Mouse (Mus musculus) adrenal gland, postnatal 25 days (tissue): ENCODE measurements around the gene Gm38655. TPM values are rescaled to one million over a fixed set of nuclear protein-coding genes. Genes with fewer than 3 reads are reported as not detected.
"Not testable (repeated sequence)": the region's sequence is repeated elsewhere in the genome, so short reads cannot be mapped to it uniquely, and the experiment has no call there.

Source experiments
- DNase-seq: peaks from one replicate; pipeline ENCODE4 v3.0.0; 2021; ENCODE audit warnings: mixed read lengths
- total RNA-seq: library from RNA; stranded (reverse); gene quantifications from 2 replicates; pipeline ENCODE4 v1.2.3, GENCODE M21; 2021

Gm38655 gene
- total RNA-seq, 1 experiment from 2014 or later, result 0.49 TPM

DNA sequence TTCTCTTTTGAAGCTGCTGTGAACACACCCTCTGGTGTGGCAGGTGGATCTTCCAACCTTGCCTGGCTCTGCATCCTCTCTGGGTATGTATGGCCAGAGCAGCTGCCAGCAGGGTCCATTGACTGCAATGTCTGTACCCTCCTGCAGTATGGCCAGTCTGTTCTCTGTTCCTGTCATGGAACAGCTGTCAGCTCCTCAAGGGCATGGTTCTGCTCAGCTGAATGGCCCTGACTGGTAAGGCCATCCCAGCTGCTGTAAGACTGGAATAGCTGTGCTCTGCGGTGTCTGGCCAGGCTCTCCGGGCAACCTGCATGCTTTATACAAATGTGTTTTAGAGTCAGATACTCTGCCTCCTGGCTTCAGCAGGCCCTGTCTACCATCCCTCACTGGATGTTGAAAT lies 5.6 kb downstream of the Gm38655 start:
- DNase-seq, result no peak

DNA sequence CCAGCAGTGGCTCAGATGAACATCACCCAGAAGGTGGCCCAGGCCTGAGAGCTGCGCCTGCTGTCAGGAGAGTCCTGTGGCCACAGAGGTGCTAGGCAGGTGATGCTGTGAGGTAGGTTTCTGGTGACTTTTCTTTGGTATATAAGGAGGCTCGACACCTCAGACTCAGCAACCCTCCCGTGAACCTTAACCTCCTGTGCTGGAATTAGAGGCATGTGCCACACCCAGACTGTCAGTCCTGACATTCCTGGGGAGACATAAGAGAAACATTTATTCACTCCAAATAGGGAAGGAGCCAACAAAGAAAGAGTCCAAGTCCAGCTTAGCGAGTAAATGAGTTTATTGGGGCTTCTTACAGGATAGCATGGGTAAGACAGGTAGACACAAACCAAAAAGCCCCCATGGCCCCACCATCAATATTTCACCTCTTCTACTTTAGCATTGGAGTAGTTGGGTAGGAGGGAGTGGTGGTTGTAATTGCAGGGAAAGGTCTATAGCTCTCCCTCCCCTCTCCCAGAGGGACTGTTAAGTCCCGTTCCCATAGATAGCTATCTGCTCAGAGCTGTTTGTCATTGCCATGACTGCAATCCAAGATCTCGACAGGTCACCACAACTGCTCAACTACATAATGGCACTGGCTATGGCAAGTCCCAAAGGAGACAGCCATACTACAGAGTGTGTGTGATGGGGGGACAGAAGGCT lies 9.2 kb downstream of the Gm38655 start:
- DNase-seq, result no peak

DNA sequence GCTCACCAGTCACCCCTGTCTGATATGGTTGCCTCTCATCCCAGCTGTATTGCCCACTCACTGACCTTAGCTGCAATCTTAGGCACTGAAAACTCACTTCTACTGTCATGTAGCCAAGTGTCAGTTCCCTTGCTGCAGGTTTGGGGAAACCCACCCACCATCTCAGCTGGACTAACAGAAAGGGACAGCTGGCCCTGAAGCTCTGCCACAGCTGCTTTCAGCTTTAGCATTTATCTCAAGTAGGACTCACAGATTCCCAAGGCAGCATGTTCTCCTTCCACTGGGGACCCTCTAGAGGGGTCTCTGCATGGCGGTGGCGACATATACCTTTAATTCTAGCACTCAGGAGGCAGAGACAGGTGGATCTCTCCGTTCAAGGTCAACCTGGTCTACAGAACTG lies 10.5 kb downstream of the Gm38655 start:
- DNase-seq, result no peak

DNA sequence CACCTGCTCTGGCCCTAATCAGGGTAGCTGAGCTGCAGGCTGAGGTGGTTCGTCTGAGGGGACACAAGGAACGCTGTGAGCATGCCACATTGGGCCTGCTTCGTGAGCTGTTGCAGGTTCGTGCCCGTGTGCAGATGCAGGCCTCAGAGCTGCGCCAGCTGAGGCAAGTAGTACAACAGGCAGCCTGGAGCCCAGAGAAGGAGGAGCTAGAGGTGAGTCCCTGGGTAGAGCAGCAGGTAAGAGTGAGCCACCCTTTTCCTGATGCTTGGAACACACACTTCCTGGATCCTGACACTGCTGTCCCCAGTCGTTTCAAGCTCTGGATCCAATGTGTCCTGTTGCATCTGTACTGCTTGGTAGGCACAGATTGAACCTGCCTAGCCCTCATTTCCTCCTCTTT lies 11.9 kb downstream of the Gm38655 start:
- no peak for DNase-seq

DNA sequence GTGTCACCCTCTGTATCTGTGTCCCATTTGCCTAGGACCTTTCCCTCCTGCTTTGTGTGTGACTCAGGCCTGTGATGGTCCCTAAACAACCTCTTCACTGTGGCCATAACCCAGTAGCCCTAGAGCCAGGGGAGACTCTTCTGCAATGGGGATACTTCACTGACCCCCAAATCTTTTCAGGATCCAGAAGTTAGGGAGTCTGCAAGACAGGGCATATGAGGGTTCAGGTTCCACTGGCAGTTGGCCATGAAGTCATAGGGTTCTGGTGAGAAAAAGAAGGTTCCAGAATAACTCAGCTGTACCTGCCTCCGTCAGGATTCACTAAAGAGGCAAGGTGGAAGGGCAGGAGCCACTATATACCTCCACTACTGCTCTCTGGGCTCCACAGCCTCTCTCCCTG lies 13.1 kb downstream of the Gm38655 start, which contains the start of gene Ccdc154:
TSS of gene Ccdc154 (plus strand) at position 301 of the 400 bp plus-strand sequence.
- no peak for DNase-seq

DNA sequence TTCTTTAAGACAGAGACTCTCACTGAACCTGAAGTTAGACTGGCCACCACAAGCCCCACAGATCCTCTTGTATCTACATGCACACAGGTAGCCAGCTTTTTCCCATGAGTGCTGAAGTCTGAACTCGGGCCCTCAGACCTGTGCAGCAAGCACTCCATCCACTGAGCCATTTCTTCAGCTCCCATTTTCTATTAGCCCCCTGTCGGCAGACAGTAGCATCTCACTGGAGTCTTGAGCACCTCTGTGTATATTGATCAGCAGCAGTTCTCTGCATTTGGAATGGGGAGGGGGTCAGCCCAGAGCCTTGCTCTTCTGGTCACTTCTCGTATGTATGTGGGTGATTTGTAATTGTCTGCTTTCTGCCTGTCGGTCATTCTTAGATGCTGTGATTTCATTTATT lies 35.3 kb downstream of the Gm38655 start:
- DNase-seq, result no peak

DNA sequence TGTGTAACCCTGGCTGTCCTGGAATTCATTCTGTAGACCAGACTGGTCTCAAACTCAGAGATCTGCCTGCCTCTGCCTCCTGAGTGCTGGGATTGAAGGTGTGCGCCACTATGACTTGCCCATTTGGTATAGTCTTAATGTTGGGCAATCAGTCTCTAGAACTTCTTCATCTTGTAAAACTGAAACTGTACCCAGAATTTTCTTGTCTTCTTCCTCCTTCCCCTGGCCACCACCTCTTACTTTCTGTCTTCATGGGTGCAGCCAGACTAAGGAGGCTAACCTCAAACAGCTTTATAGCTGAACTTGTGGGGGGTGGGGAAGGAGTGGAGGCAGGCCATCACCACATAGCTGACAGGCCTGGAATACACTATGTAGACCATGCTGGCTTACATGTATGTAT lies 36.5 kb downstream of the Gm38655 start:
- DNase-seq, result no peak

DNA sequence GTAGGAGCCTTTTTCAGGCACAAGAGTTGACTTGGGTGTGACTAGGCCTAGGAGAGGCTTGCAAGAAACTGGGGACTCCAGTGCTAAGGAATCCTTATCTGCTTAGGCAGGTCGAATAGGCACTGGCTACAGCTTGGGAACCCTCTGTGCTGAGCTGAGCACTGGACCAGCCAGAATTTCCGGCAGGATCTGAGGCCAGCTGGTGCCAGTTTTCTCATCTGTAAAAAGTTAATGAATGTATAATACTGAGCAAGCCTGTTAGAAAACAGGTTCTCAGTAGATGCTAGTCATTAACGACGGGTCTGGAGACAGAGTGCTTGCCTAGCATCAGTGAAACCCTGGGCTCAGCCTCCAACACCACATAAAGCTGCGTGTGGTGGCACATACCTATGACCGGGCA lies 39.6 kb downstream of the Gm38655 start:
- DNase-seq, result no peak

DNA sequence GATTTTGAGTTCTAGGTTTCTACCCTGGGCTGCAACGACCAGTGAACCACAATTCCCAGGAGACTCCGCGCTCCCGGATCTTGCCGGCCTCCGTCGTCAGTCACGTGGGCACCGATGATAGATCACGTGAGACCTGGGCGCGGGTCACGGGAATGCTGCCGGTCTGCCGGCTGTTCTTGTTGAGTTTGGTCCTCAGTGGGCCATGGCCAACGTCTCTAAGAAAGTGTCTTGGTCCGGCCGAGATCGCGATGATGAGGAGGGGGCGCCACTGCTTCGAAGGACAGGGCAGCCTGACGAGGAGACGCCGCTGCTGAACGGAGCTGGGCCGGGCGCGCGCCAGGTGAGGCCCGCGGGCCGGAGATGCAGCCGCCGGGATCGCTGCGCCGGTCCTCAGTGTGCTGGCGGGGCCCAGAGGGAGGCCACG lies 42.0 kb downstream of the Gm38655 start, which contains the start of gene Clcn7:
TSS of gene Clcn7 (plus strand) at position 117 of the 424 bp plus-strand sequence.
- DNase-seq, result peak; percentile 95

DNA sequence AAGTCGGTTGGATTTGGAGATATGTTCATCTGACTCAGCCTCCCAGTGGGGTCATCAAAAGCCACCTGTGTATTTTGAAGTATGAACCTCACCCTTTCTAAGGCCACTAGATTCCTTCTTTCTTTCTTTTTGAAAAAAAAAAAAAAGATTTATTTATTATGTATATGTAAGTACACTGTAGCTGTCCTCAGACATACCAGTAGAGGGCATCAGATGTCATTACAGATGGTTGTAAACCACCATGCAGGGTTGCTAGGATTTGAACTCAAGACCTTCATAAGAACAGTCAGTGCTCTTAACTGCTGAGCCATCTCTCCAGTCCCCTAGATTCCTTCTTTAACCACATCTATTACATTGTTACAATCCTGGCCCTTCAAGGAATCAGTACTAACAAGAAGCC lies 45.2 kb downstream of the Gm38655 start:
- no peak for DNase-seq

DNA sequence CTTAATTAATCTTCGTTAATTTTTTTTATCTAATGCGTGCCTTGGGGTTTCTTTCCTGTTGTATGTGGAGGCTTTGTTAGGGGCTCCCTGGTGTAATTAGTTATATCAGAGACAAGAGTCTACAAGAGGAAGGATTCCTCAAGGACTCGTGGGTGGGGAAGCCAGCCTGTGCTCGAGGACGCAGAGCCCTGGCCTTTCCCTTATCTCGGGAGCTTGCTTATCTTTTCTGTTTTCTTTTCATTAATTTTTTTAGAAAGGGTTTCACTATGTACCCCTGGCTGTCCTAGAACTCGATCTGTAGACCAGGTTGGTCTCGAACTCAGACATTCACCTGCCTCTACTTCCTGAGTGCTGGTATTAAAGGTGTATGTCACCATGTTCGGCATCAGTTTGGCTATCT lies 47.6 kb downstream of the Gm38655 start:
- no peak for DNase-seq

DNA sequence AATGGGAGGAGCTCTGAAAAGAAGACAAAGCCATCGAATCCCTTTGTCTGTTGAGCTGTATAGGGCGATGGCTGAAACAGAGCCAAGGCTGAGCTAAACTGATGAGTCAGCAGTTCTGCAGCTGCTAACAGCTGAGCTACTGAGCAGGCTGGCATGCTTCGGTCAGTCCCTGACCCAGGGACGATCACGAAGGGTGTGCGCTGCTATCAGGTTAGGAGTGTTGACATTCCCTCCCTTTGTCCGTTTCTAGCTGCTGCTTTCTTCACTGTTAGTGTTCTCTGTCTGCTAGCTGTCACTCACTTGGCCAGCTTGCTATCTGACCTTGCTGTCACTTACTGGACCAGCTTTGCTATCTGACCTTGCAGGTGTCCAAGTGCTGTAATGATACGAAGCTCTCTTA lies 48.2 kb downstream of the Gm38655 start:
- DNase-seq, result peak; percentile 53

DNA sequence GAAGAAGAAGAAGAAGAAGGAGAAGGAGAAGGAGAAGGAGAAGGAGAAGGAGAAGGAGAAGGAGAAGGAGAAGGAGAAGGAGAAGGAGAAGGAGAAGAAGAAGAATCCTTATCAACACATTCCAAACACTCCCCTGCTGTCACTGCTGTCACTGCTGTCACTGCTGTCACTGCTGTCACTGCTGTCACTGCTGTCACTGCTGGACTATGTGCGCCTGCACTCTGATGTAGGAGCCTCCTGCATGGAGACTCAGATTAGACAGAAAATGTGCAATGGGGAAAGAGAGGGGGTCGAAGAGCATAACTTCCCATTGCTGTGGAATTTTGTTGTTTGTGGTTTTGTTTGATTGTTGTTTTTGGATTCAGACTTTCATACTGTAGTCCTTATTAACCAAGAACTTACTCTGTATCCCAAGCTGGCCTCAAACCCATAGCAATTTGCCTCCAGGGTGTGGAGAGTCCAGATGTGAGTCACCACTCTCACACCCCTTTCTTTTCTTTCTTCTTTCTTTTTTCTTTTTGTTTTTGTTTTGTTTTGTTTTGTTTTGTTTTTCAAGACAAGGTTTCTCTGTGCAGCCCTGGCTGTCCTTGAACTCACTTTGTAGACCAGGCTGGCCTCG lies 49.7 kb downstream of the Gm38655 start:
- DNase-seq, result not testable (repeated sequence)

DNA sequence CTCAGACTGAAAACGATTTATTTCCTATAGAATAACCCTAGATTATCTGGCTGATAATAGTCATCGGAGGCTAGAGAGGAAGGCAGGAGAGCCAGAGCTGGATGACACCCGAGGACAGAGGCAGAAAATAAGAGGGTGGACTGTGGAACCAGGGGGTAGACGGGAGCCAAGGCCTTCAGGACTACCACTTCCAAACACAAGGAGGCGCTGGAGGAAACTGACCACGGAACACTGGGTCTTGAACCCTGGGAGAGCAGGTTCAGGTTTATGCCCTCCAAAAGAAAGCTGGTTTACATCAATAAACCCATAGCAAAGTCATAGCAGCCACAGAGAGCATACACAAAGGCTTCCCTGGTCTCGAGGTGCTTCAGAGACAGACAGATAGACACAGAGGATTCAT lies 51.3 kb downstream of the Gm38655 start:
- DNase-seq, result no peak

Other genes starting within 250 kb of the Gm38655 start
- gene Mapk8ip3, start 238.5 kb downstream of the Gm38655 start, total RNA-seq, result 157 and 177 TPM in 2 replicates
- 27.0 and 33.1 TPM in 2 replicates for gene Jpt2, start 214.8 kb downstream of the Gm38655 start, total RNA-seq
- gene Cramp1l, start 159.7 kb downstream of the Gm38655 start, total RNA-seq, result 25.9 and 26.7 TPM in 2 replicates
- 36.3 and 45.4 TPM in 2 replicates for gene Ift140, start 159.4 kb downstream of the Gm38655 start, total RNA-seq
- 27.7 and 31.5 TPM in 2 replicates for gene Tmem204, start 91.9 kb downstream of the Gm38655 start, total RNA-seq
- gene Telo2, start 59.5 kb downstream of the Gm38655 start, total RNA-seq, result 26.3 and 27.2 TPM in 2 replicates
- gene Ptx4, start 54.7 kb downstream of the Gm38655 start, total RNA-seq, result not detected in 2 replicates
- 28.9 and 42.3 TPM in 2 replicates for gene Clcn7, start 42.1 kb downstream of the Gm38655 start, total RNA-seq
- 0.15 TPM in 1 of 2 replicates, not detected in the other for gene Ccdc154, start 13.0 kb downstream of the Gm38655 start, total RNA-seq
- gene BC003965, start 9.1 kb upstream of the Gm38655 start, total RNA-seq, result 19.5 and 20.4 TPM in 2 replicates
- gene Unkl, start 12.9 kb upstream of the Gm38655 start, total RNA-seq, result 19.9 and 21.1 TPM in 2 replicates
- 42.4 and 50.1 TPM in 2 replicates for gene Gnptg, start 64.7 kb upstream of the Gm38655 start, total RNA-seq
- 25.0 and 28.4 TPM in 2 replicates for gene Tsr3, start 64.7 kb upstream of the Gm38655 start, total RNA-seq
- gene Baiap3, start 80.9 kb upstream of the Gm38655 start, total RNA-seq, result 6.8 and 15.0 TPM in 2 replicates
- 234 and 263 TPM in 2 replicates for gene Ube2i, start 99.2 kb upstream of the Gm38655 start, total RNA-seq
- gene Prss34, start 122.9 kb upstream of the Gm38655 start, total RNA-seq, result 0.27 TPM in 1 of 2 replicates, not detected in the other
- gene Prss28, start 133.2 kb upstream of the Gm38655 start, total RNA-seq, result not detected in 2 replicates
- gene Prss29, start 143.2 kb upstream of the Gm38655 start, total RNA-seq, result not detected in 2 replicates
- 0.58 TPM in 1 of 2 replicates, not detected in the other for gene Tpsab1, start 170.1 kb upstream of the Gm38655 start, total RNA-seq
- 0.58 and 1.1 TPM in 2 replicates for gene Tpsb2, start 190.8 kb upstream of the Gm38655 start, total RNA-seq
- gene Tpsg1, start 193.8 kb upstream of the Gm38655 start, total RNA-seq, result not detected in 2 replicates